Mouse (Mus musculus) kidney, adult 2 months (tissue): Measurements from ENCODE around the gene Nmur1.

ENCODE experiments used
- CTCF ChIP-seq: fragments of 200-500 bp; conservative IDR thresholded peaks from 2 replicates; pipeline ENCODE4 v1.5.1; 2011; ENCODE audit warnings: low read depth, mild to moderate bottlenecking, control low read depth, low read length, moderate library complexity, mixed read lengths; ENCODE audit not compliant: insufficient read depth, insufficient read length
- POLR2A ChIP-seq: fragments of 200-500 bp; IDR thresholded peaks from one replicate; pipeline ENCODE4 v1.6.1; 2011; ENCODE audit warnings: low read depth, low read length, control low read depth

- no peak for TF ChIP-seq CTCF
- no peak for TF ChIP-seq POLR2A
Measured at GRCm38 (mm10) chr1:86424835-86425547, 1.0 kb downstream of the Nmur1 start.
